Mouse (Mus musculus) urinary bladder, postnatal 25 days (tissue): ENCODE data around the gene Irf8.
"Not testable (repeated sequence)": the region's sequence is repeated elsewhere in the genome, so short reads cannot be mapped to it uniquely, and the experiment has no call there.

Experiments used
- DNase-seq: peaks from one replicate; pipeline ENCODE4 v3.0.0; 2022; ENCODE audit warnings: low spot score

Gene Irf8

DNA sequence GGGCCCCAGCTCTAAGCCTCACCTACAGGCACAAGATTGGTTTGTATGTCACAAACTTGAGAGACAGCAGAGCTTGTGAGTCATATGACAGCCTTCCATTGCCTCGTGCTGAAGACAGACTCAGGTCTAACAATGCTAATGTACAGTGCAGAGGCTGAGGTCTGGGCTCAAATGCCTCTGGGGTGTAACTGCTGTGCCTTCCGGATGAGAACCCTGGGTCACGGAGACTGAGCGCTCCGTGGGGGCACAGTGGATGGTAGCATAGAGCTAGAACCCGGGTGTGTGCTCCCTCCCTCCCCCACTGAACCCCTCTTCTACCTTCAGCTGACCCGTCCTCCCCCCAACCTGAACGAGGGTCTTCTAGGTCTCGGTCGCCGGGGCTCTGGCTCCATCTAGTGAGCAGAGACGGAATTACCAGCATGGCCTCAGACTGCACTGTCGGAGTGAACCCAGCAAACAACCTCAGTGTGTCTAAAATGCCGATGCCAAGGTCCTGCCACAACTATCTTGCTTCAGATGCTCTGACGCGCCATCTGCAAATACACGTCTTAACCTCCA lies 64.2 kb downstream of the Irf8 start:
- DNase-seq: peak; percentile 45

DNA sequence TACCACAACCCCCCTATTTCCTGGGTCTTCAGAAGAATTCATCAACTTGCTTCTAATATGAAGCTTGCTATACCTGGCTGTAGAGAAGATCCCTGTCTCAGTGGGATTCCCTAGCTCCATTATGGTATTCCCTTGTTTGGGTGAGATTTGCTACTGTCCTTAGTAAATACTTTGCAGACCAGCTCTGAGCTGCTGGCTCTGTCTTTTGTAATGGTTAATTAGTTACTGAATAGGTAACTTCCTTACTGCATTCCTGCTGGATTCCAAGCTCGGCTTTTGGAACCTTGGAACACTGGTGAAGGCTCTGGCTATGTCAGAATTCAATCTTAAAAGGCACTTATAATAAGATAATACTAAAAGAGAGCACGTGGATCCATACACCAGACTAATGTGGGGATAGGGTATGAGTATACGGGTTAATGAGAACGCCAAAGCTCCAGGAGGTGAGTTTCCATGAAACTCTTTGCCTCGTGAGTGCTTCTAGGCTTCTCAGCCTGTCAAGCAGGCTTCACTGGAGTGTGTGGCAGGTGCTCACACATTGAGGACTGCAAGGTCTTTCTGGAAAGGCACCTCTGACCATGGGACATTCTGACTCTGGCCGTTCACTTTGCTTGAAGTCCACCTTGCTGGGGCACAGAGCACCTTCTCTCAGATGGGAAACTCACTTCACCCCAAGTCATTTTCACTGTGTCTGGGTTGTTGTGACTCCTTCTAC lies 67.7 kb downstream of the Irf8 start:
- not testable (repeated sequence) for DNase-seq

DNA sequence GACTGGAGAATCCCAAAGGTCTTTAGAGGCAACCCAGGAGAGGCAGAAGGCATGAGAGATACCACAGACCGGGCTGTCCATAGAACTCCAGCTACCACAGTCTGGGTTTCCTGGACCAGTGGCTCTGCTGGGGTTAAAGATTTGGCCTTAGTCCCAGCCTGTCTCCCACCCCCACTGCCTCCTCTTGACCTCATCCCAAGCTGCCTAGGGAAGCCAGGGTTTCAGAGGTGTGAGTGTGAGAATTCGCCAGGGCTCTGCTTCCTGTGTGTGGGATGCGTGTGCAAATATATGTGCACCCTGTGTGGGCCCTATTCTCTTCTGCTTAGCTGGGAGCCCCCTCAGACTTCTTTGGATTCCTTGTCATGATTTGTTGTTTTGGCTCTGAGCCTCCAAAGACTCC lies 68.6 kb downstream of the Irf8 start:
- no peak for DNase-seq
